Mouse (Mus musculus) spleen, postnatal 0 days (tissue): Measurements from ENCODE around the gene Olfr134. TPM values are rescaled to one million over a fixed set of nuclear protein-coding genes. Genes with fewer than 3 reads are reported as not detected.

Experiments
- polyA plus RNA-seq: library from polyadenylated mRNA; unstranded; fragments of >200 nt; fragmentation: Nextera tagmentation; extraction: Ambion mirVana; gene quantifications from 2 replicates; pipeline ENCODE4 v1.2.1, GENCODE M21; 2015

Olfr134 gene
- polyA plus RNA-seq: not detected in 2 replicates

DNA sequence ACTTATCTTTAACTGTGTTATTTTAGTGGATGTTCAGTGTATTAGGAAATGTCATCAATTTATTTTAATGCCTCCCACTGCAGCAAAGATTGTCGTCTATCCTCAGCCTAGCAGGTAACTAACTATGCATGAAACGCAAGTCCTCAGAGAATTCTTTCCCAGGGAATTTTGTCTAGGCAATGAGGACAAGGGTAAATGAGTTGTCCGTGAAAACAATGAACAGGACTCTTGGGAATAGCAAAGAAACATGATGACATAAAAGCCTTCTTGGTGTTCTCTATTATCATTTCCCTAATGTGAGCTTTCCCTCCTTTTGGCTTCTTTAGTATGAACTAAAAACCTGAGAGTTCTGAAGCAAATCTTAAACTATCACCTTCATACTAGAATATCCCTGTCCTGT is at the start of gene Olfr134:
TSS of gene Olfr134 (plus strand) at position 301 of the 400 bp plus-strand sequence.

GRCm38 (mm10) chr17:38134426-38134825 is 36.8 kb upstream of the Olfr134 start, which contains the start of gene Olfr132:
Olfr132 (minus strand) TSS chr17:38134526.

DNA sequence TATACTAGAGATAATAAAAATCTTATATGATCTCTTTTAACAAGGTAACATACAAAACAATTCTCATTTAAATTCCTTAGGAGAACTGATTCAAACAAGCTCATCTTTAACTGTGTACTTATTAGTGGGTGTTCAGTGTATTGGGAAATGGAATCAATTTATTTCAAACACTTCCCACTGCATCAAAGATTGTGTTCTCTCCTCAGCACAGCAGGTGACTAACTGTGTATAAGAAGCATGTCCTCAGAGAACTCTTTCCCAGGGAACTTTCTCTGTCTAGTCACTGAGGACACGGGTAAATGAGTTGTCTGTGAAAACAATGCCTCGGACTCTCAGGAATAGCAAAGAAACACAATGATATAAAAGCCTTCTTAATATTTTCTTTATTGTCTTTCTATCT is 26.2 kb upstream of the Olfr134 start, which contains the start of gene Olfr133:
TSS of gene Olfr133 (plus strand) at position 301 of the 400 bp plus-strand sequence.

DNA sequence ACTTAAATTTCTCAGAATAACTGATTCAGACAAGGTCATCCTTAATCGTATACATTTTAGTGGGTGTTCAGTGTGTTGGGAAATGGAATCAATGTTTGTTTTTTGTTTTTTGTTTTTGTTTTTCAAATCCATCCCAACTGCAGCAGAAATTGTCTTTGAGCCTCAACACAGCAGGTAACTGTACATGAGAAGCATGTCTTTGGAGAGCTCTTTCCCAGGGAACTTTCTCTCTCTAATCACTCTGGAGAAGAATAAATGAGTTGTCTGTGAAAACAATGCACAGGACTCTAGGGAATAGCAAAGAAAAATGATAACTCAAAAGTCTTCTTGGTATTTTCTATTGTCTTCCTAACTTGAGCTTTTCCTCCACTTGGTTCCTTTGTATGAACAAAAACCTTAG is 32.8 kb downstream of the Olfr134 start, which contains the start of gene Olfr135:
TSS of gene Olfr135 (plus strand) at position 301 of the 400 bp plus-strand sequence.

Other genes starting within 250 kb of the Olfr134 start
- gene Olfr761, start 218.3 kb upstream of the Olfr134 start, polyA plus RNA-seq: not detected in 2 replicates
- not detected in 2 replicates for gene Olfr129, start 111.3 kb upstream of the Olfr134 start, polyA plus RNA-seq
- not detected in 2 replicates for gene Olfr130, start 107.5 kb upstream of the Olfr134 start, polyA plus RNA-seq
- gene Olfr131, start 82.7 kb upstream of the Olfr134 start, polyA plus RNA-seq: not detected in 2 replicates
- not detected in 2 replicates for gene Olfr132, start 36.9 kb upstream of the Olfr134 start, polyA plus RNA-seq
- gene Olfr133, start 26.1 kb upstream of the Olfr134 start, polyA plus RNA-seq: not detected in 2 replicates
- not detected in 2 replicates for gene Olfr135, start 32.9 kb downstream of the Olfr134 start, polyA plus RNA-seq
- gene Olfr138, start 89.6 kb downstream of the Olfr134 start, polyA plus RNA-seq: not detected in 2 replicates
- not detected in 2 replicates for gene Olfr137, start 136.2 kb downstream of the Olfr134 start, polyA plus RNA-seq
- gene Olfr136, start 158.4 kb downstream of the Olfr134 start, polyA plus RNA-seq: not detected in 2 replicates
- not detected in 2 replicates for gene Esp36, start 248.8 kb downstream of the Olfr134 start, polyA plus RNA-seq